In genomic region chr4:108431561-108431936, GRCm38 (mm10) we compare ENCODE assay signal across 14 mouse cellular contexts. TPM values are rescaled to one million over a fixed set of nuclear protein-coding genes. Genes with fewer than 3 reads are reported as not detected.
DNase-seq lines count a peak whose midpoint lies in the region; ATAC-seq lines count a peak whose summit lies in the region.
"Had no signal": no experiment of that assay in that cellular context is flagged by ENCODE, and none has a peak within 500 bp of the region (broad histone marks: within the 10 kb centered on the region; RNA-seq: fewer than 3 reads in every experiment).

No protein-coding gene starts in this region.

- H3K9ac ChIP-seq in neural tube, embryonic 12.5 days = no peak overlapping the region
- H3K9ac ChIP-seq in neural tube, embryonic 15.5 days (replicated peaks) = no peak overlapping the region
- H3K9ac ChIP-seq in limb, embryonic 13.5 days = peak overlapping the region; percentile 8; the same call in 1 of the 2 replicates

- peaks cover 30% of the 10 kb centered on the region for H3K4me1 ChIP-seq in heart, embryonic 10.5 days
- H3K4me1 ChIP-seq in neural tube, embryonic 12.5 days = peaks cover 28% of the 10 kb centered on the region
- H3K4me1 ChIP-seq in neural tube, embryonic 15.5 days = peaks cover 17% of the 10 kb centered on the region
- peaks cover 56% of the 10 kb centered on the region for H3K4me1 ChIP-seq in limb, embryonic 13.5 days

- no peaks in the 10 kb centered on the region for H3K9me3 ChIP-seq in heart, embryonic 10.5 days
- no peaks in the 10 kb centered on the region for H3K9me3 ChIP-seq in neural tube, embryonic 12.5 days
- H3K9me3 ChIP-seq in neural tube, embryonic 15.5 days (replicated peaks) = no peaks in the 10 kb centered on the region
- H3K9me3 ChIP-seq in limb, embryonic 13.5 days = no peaks in the 10 kb centered on the region

- peak overlapping the region; percentile 32; the same call in 1 of the 2 replicates for H3K27ac ChIP-seq in heart, embryonic 10.5 days
- H3K27ac ChIP-seq in neural tube, embryonic 12.5 days = peak overlapping the region; percentile 34; the same call in 1 of the 2 replicates
- no peak overlapping the region for H3K27ac ChIP-seq in neural tube, embryonic 15.5 days (replicated peaks)
- peak overlapping the region; percentile 91 for H3K27ac ChIP-seq in limb, embryonic 13.5 days

- H3K4me2 ChIP-seq in neural tube, embryonic 12.5 days (replicated peaks) = peak overlapping the region; percentile 17; the same call in 1 of the 2 replicates
- no peak overlapping the region for H3K4me2 ChIP-seq in neural tube, embryonic 15.5 days
- H3K4me2 ChIP-seq in limb, embryonic 13.5 days (replicated peaks) = peak overlapping the region; percentile 25; the same call in 1 of the 2 replicates
- H3K4me2 ChIP-seq: heart, embryonic 11.5 days had no signal

- H3K36me3 ChIP-seq in heart, embryonic 10.5 days = no peaks in the 10 kb centered on the region
- no peaks in the 10 kb centered on the region for H3K36me3 ChIP-seq in neural tube, embryonic 12.5 days
- no peaks in the 10 kb centered on the region for H3K36me3 ChIP-seq in neural tube, embryonic 15.5 days
- no peaks in the 10 kb centered on the region for H3K36me3 ChIP-seq in limb, embryonic 13.5 days

- DNase-seq in heart, embryonic 10.5 days (ENCODE audit: low spot score) = peak; percentile 65
- DNase-seq in heart, adult 18-20 months = no peak
- DNase-seq in layer of hippocampus, postnatal 14 days (ENCODE audit: low spot score in 2 of 2) = no peak
- DNase-seq in urinary bladder, postnatal 14 days (ENCODE audit: low spot score) = no peak
- DNase-seq in ovary, postnatal 36 days (ENCODE audit: low spot score) = no peak
- DNase-seq: cerebellum, adult 18-20 months; lung, adult 18-20 months had no signal

- H3K27me3 ChIP-seq in heart, embryonic 10.5 days (ENCODE audit: insufficient read depth, poor library complexity, severe bottlenecking) = no peaks in the 10 kb centered on the region
- H3K27me3 ChIP-seq in neural tube, embryonic 12.5 days (replicated peaks) = no peaks in the 10 kb centered on the region
- no peaks in the 10 kb centered on the region for H3K27me3 ChIP-seq in neural tube, embryonic 15.5 days (replicated peaks)
- no peaks in the 10 kb centered on the region for H3K27me3 ChIP-seq in limb, embryonic 13.5 days

- WGBS in heart, embryonic 10.5 days = 40% methylated on average over 2 of the region's 2 CpGs
- 24% methylated on average over 2 of the region's 2 CpGs for WGBS in neural tube, embryonic 12.5 days
- WGBS in neural tube, embryonic 15.5 days = 16% methylated on average over 2 of the region's 2 CpGs
- WGBS in limb, embryonic 13.5 days = 15% methylated on average over 2 of the region's 2 CpGs

- H3K4me3 ChIP-seq in heart, embryonic 10.5 days = no peak overlapping the region
- no peak overlapping the region for H3K4me3 ChIP-seq in neural tube, embryonic 12.5 days
- no peak overlapping the region for H3K4me3 ChIP-seq in neural tube, embryonic 15.5 days (replicated peaks)
- H3K4me3 ChIP-seq in limb, embryonic 13.5 days = no peak overlapping the region

- no peak for ATAC-seq in neural tube, embryonic 12.5 days (ENCODE audit: low FRiP score, low read depth)
- no peak for ATAC-seq in neural tube, embryonic 15.5 days (ENCODE audit: low FRiP score)
- ATAC-seq in limb, embryonic 13.5 days (ENCODE audit: low FRiP score, low read depth) = no peak

RNA-seq across cellular contexts. Expression of gene Gpx7, which starts 24.8 kb away (rescaled TPM):
- polyA plus RNA-seq in heart, embryonic 10.5 days (2016; fragmentation: Nextera tagmentation; extraction: Ambion mirVana) = 54.3 and 58.8 TPM in 2 replicates
- 1 to 10 TPM; 6.5 to 8.1 TPM for total RNA-seq in heart, adult 18-20 months (2021)
- 45.2 and 47.4 TPM in 2 replicates for polyA plus RNA-seq in neural tube, embryonic 12.5 days (2016; fragmentation: Nextera tagmentation; extraction: Ambion mirVana)
- 36.9 and 37.9 TPM in 2 replicates for polyA plus RNA-seq in neural tube, embryonic 15.5 days (2015; fragmentation: Nextera tagmentation; extraction: Ambion mirVana)
- 88.5 and 89.8 TPM in 2 replicates for polyA plus RNA-seq in limb, embryonic 13.5 days (2015; fragmentation: Nextera tagmentation; extraction: Ambion mirVana)
- total RNA-seq in layer of hippocampus, postnatal 14 days (2021) = 1 to 10 TPM; 7.4 to 8.0 TPM

RNA-seq across cellular contexts. Expression of gene Tut4, which starts 27.7 kb away (rescaled TPM):
- 44.6 and 79.6 TPM in 2 replicates for polyA plus RNA-seq in heart, embryonic 10.5 days (2016; fragmentation: Nextera tagmentation; extraction: Ambion mirVana)
- total RNA-seq in heart, adult 18-20 months (2021) = 10 to 100 TPM; 18.9 to 23.3 TPM
- polyA plus RNA-seq in neural tube, embryonic 12.5 days (2016; fragmentation: Nextera tagmentation; extraction: Ambion mirVana) = 85.1 TPM in 2 replicates
- polyA plus RNA-seq in neural tube, embryonic 15.5 days (2015; fragmentation: Nextera tagmentation; extraction: Ambion mirVana) = 49.4 and 52.0 TPM in 2 replicates
- 113 and 124 TPM in 2 replicates for polyA plus RNA-seq in limb, embryonic 13.5 days (2015; fragmentation: Nextera tagmentation; extraction: Ambion mirVana)
- 10 to 100 TPM; 40.3 to 41.3 TPM for total RNA-seq in layer of hippocampus, postnatal 14 days (2021)

RNA-seq across cellular contexts. Expression of gene Shisal2a, which starts 48.4 kb away (rescaled TPM):
- 3.0 and 3.5 TPM in 2 replicates for polyA plus RNA-seq in heart, embryonic 10.5 days (2016; fragmentation: Nextera tagmentation; extraction: Ambion mirVana)
- not detected for total RNA-seq in heart, adult 18-20 months (2021)
- polyA plus RNA-seq in neural tube, embryonic 12.5 days (2016; fragmentation: Nextera tagmentation; extraction: Ambion mirVana) = 3.2 and 3.5 TPM in 2 replicates
- 4.0 and 6.3 TPM in 2 replicates for polyA plus RNA-seq in neural tube, embryonic 15.5 days (2015; fragmentation: Nextera tagmentation; extraction: Ambion mirVana)
- 7.0 and 7.4 TPM in 2 replicates for polyA plus RNA-seq in limb, embryonic 13.5 days (2015; fragmentation: Nextera tagmentation; extraction: Ambion mirVana)
- not detected for total RNA-seq in layer of hippocampus, postnatal 14 days (2021)
- total RNA-seq: left cerebral cortex, adult 8-10 months; megakaryocyte-erythroid progenitor cell, adult 5-6 weeks had no signal
- polyA plus RNA-seq: small intestine, adult 2 months had no signal
